Mouse (Mus musculus) limb, embryonic 15.5 days (tissue): ENCODE measurements around the gene Zim1. TPM values are rescaled to one million over a fixed set of nuclear protein-coding genes. Genes with fewer than 3 reads are reported as not detected.

Source experiments
- ATAC-seq: fragments of 200-750 bp; cut with Nextera tagmentation; 2 replicates; pipeline ENCODE4 v1.8.0; 2017; ENCODE audit warnings: low read depth, moderate TSS enrichment; ENCODE audit not compliant: insufficient number of reproducible peaks, low FRiP score, low TSS enrichment
- H3K27ac ChIP-seq: fragments of 300-500 bp; sonication (generic); 2 replicates; pipeline ENCODE4 v1.5.1; 2015; ENCODE audit warnings: moderate library complexity, mild to moderate bottlenecking, inconsistent platforms
- H3K27me3 ChIP-seq: fragments of 300-500 bp; sonication (generic); 2 replicates; pipeline ENCODE4 v1.6.1; 2015; ENCODE audit warnings: inconsistent platforms
- H3K36me3 ChIP-seq: fragments of 300-500 bp; sonication (generic); 2 replicates; pipeline ENCODE4 v1.6.1; 2015; ENCODE audit warnings: inconsistent platforms
- H3K4me1 ChIP-seq: fragments of 300-500 bp; sonication (generic); 2 replicates; pipeline ENCODE4 v1.6.1; 2015; ENCODE audit warnings: inconsistent platforms
- H3K4me2 ChIP-seq: fragments of 300-500 bp; sonication (generic); 2 replicates; pipeline ENCODE4 v1.6.1; 2015; ENCODE audit warnings: mild to moderate bottlenecking, inconsistent platforms
- H3K4me3 ChIP-seq: fragments of 300-500 bp; sonication (generic); 2 replicates; pipeline ENCODE4 v1.5.1; 2015; ENCODE audit warnings: mild to moderate bottlenecking, inconsistent platforms
- H3K9ac ChIP-seq: fragments of 300-500 bp; sonication (generic); 2 replicates; pipeline ENCODE4 v1.6.1; 2015; ENCODE audit warnings: inconsistent platforms
- H3K9me3 ChIP-seq: fragments of 300-500 bp; sonication (generic); 2 replicates; pipeline ENCODE4 v1.6.1; 2016; ENCODE audit warnings: inconsistent platforms
- WGBS: fragments of 180-500 bp; shearing (Covaris S2); methylation state at CpG from one replicate; pipeline ENCODE4 v1.1.7; 2015; 5-methylcytosine and 5-hydroxymethylcytosine counted together
- polyA plus RNA-seq: library from polyadenylated mRNA; unstranded; fragments of >200 nt; fragmentation: Nextera tagmentation; extraction: Ambion mirVana; gene quantifications from 2 replicates; pipeline ENCODE4 v1.2.1, GENCODE M21; 2015

The Zim1 gene
- 8.6 and 13.6 TPM in 2 replicates for polyA plus RNA-seq

- peak within 1 kb of the TSS; percentile 48 for H3K9ac ChIP-seq
- H3K27me3 ChIP-seq = no peaks in the 10 kb centered on the region
- WGBS = 9% methylated on average over 32 of the region's 32 CpGs
- no peak within 1 kb of the TSS for H3K27ac ChIP-seq
- H3K4me3 ChIP-seq = peak within 1 kb of the TSS; percentile 57
- ATAC-seq = peak; percentile 99
- H3K36me3 ChIP-seq = no peaks in the 10 kb centered on the region
- peaks cover 5% of the 10 kb centered on the region; the same call in 1 of the 2 replicates for H3K4me1 ChIP-seq
- peak within 1 kb of the TSS; percentile 79 for H3K4me2 ChIP-seq
- no peaks in the 10 kb centered on the region for H3K9me3 ChIP-seq
Observed at GRCm38 (mm10) chr7:6696241-6697045, at the start of gene Zim1. Gene Zim1 (minus strand): TSS chr7:6696450.

DNA sequence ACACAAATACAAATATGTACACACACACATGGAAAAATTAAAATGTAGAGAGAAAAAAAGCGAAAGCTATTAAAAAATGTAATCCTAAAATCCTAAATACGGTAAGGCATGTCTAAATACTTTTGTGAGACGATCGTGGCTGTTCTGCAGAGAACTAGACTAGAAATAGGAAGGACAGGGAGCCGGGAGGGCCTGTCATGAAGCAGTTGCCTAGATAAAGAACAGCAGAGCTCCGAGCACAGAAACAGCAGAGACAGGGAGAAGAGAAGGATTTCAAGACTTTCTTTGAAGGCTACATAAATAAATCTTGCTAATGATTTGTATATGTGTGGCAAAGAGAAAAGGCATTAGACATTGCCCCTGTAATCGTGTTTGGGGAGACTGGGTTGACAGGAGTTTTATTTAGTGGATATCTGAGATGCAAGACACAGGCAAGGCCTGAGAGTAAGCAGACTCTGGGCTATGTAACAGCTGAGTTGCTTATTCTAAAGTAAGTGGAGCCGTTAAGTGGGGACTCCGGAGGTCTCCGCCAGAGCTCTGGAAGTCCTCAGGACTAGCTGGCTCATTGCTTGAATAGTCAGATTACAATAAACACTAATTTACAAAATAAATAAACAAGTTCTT, 48.1 kb upstream of the Zim1 start:
- Histone ChIP-seq H3K4me1 (peaks cover 7% of the 10 kb centered on the region; the same call in 1 of the 2 replicates), H3K9ac (no peak overlapping the region), H3K4me3 (no peak overlapping the region), H3K36me3 (no peaks in the 10 kb centered on the region), H3K4me2 (no peak overlapping the region), H3K27ac (no peak overlapping the region), H3K27me3 (no peaks in the 10 kb centered on the region), H3K9me3 (no peaks in the 10 kb centered on the region)
- ATAC-seq = no peak
- WGBS = 42% methylated on average over 10 of the region's 10 CpGs

- no peaks in the 10 kb centered on the region; the same call in 1 of the 2 replicates for H3K9me3 ChIP-seq
- ATAC-seq = no peak
- H3K4me2 ChIP-seq = no peak overlapping the region
- no peak overlapping the region for H3K4me3 ChIP-seq
- no peaks in the 10 kb centered on the region for H3K27me3 ChIP-seq
- WGBS = 27% methylated on average over 1 of the region's 1 CpGs
- H3K36me3 ChIP-seq = no peaks in the 10 kb centered on the region
- peaks cover 3% of the 10 kb centered on the region; the same call in 1 of the 2 replicates for H3K4me1 ChIP-seq
- peak overlapping the region; percentile 54; the same call in 1 of the 2 replicates for H3K27ac ChIP-seq
- H3K9ac ChIP-seq = no peak overlapping the region
Observed at GRCm38 (mm10) chr7:6736060-6736459, 39.8 kb upstream of the Zim1 start.

GRCm38 (mm10) chr7:6731930-6732329, 35.7 kb upstream of the Zim1 start:
- WGBS = 51% methylated on average over 4 of the region's 4 CpGs
- H3K27me3 ChIP-seq = no peaks in the 10 kb centered on the region
- peak overlapping the region; percentile 43 for H3K4me2 ChIP-seq
- H3K9me3 ChIP-seq = peaks cover 18% of the 10 kb centered on the region
- peaks cover 7% of the 10 kb centered on the region; the same call in 1 of the 2 replicates for H3K4me1 ChIP-seq
- H3K4me3 ChIP-seq = peak overlapping the region; percentile 61
- no peak overlapping the region for H3K9ac ChIP-seq
- no peak for ATAC-seq
- H3K27ac ChIP-seq = peak overlapping the region; percentile 55
- H3K36me3 ChIP-seq = peaks cover 4% of the 10 kb centered on the region; the same call in 1 of the 2 replicates

DNA sequence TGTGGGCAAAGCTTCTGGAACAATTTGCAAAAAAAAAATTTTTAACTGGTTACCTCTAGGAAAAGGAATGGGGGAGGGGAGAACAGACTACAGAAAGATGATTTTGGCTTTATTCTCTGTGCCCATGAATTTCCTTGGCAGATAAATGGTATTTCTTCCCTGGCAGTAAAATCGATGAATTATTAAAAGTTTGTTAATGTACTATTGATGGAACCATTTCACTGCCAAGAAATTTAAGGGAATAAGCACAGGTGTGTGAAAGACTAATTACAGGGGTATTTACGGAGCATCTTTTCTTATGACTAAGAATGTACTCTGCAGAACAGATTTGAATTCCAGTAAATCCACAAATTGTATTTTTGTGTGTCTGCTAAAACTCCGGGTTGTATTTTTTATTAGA, 35.1 kb upstream of the Zim1 start:
- 39% methylated on average over 3 of the region's 3 CpGs for WGBS
- H3K4me1 ChIP-seq = peaks cover 7% of the 10 kb centered on the region; the same call in 1 of the 2 replicates

GRCm38 (mm10) chr7:6730801-6731200, 34.6 kb upstream of the Zim1 start:
- Histone ChIP-seq H3K9ac (peak overlapping the region; percentile 23), H3K4me3 (peak overlapping the region; percentile 61), H3K4me2 (peak overlapping the region; percentile 43), H3K4me1 (peaks cover 7% of the 10 kb centered on the region; the same call in 1 of the 2 replicates), H3K9me3 (peaks cover 18% of the 10 kb centered on the region), H3K27me3 (no peaks in the 10 kb centered on the region), H3K36me3 (peaks cover 11% of the 10 kb centered on the region), H3K27ac (peak overlapping the region; percentile 82)
- ATAC-seq = no peak
- 48% methylated on average over 15 of the region's 15 CpGs for WGBS

More for the DNA sequence above, 35.1 kb upstream of the Zim1 start:
- H3K27ac ChIP-seq = no peak overlapping the region
- peak overlapping the region; percentile 43; the same call in 1 of the 2 replicates for H3K4me2 ChIP-seq
- peaks cover 6% of the 10 kb centered on the region for H3K36me3 ChIP-seq
- peak overlapping the region; percentile 61 for H3K4me3 ChIP-seq
- no peak overlapping the region for H3K9ac ChIP-seq
- ATAC-seq = no peak
- peaks cover 18% of the 10 kb centered on the region for H3K9me3 ChIP-seq
- no peaks in the 10 kb centered on the region for H3K27me3 ChIP-seq

- peak within 1 kb of the TSS; percentile 61 for H3K4me3 ChIP-seq
- H3K27ac ChIP-seq = peak within 1 kb of the TSS; percentile 89
- WGBS = 58% methylated on average over 24 of the region's 24 CpGs
- ATAC-seq = peak; percentile 70
- H3K9me3 ChIP-seq = peaks cover 18% of the 10 kb centered on the region
- H3K4me1 ChIP-seq = peaks cover 7% of the 10 kb centered on the region; the same call in 1 of the 2 replicates
- peak within 1 kb of the TSS; percentile 43 for H3K4me2 ChIP-seq
- peak within 1 kb of the TSS; percentile 50 for H3K9ac ChIP-seq
- peaks cover 12% of the 10 kb centered on the region for H3K36me3 ChIP-seq
- H3K27me3 ChIP-seq = no peaks in the 10 kb centered on the region
Observed at GRCm38 (mm10) chr7:6730241-6730640, 34.0 kb upstream of the Zim1 start, which contains the start of the genes Peg3 and Usp29. Gene Peg3 (minus strand): TSS chr7:6730431. Gene Usp29 (plus strand): TSS chr7:6730578.

- H3K27ac ChIP-seq = peak overlapping the region; percentile 89
- peaks cover 22% of the 10 kb centered on the region for H3K36me3 ChIP-seq
- peaks cover 18% of the 10 kb centered on the region for H3K9me3 ChIP-seq
- H3K27me3 ChIP-seq = no peaks in the 10 kb centered on the region
- peak overlapping the region; percentile 43 for H3K4me2 ChIP-seq
- 48% methylated on average over 37 of the region's 37 CpGs for WGBS
- peak overlapping the region; percentile 61 for H3K4me3 ChIP-seq
- ATAC-seq = peak; percentile 70
- H3K4me1 ChIP-seq = 0 out of 2 replicates have a peak, but pooled peaks cover 7% of the 10 kb centered on the region
- H3K9ac ChIP-seq = peak overlapping the region; percentile 50
Observed at GRCm38 (mm10) chr7:6729061-6729817, 33.0 kb upstream of the Zim1 start.

- peaks cover 28% of the 10 kb centered on the region for H3K36me3 ChIP-seq
- peak overlapping the region; percentile 41 for H3K4me2 ChIP-seq
- 0 out of 2 replicates have a peak, but pooled peaks cover 7% of the 10 kb centered on the region for H3K4me1 ChIP-seq
- H3K9ac ChIP-seq = 0 out of 2 replicates have a peak overlapping the region, but pooled peaks have one; percentile 33
- peak; percentile 88 for ATAC-seq
- 49% methylated on average over 19 of the region's 19 CpGs for WGBS
- H3K9me3 ChIP-seq = peaks cover 18% of the 10 kb centered on the region
- peak overlapping the region; percentile 88 for H3K27ac ChIP-seq
- peak overlapping the region; percentile 61 for H3K4me3 ChIP-seq
- H3K27me3 ChIP-seq = no peaks in the 10 kb centered on the region
Observed at GRCm38 (mm10) chr7:6728263-6728931, 32.1 kb upstream of the Zim1 start.

DNA sequence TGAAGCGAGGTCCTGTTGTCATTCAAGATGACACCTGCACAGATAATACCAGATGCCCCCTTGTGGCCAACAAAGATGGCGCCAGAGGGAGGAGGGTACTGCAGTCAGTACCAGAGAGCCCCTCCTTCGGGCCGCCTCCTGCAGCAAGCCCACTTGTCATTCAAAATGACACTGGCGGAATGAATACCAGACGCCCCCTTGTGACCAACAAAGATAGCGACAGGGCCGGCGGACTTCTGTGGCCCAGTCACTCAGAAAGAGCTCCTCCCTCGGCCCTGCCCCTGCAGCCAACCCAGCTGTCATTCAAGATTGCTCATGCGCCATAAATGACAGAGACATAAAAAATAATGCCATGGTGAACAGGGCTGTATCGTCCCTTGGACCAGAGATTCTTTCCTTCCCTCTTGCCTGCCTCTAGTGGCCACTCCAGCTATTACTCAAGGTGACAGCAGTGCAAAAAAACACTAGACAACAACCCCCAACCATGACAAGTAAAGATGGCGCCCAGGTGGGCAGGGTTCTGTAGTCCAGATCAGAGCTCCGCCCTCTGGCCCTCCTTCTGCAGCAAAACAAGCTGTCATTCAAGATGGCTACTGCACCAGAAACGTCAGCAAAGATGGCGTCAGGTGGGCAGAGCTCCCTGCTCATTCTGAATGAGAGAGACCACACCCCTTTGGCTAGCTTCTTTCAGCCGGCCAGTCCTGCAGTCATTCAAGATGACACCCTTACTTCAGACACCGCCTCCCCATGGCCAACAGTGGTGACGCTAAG, 31.3 kb upstream of the Zim1 start:
- peaks cover 18% of the 10 kb centered on the region for H3K9me3 ChIP-seq
- peaks cover 35% of the 10 kb centered on the region for H3K36me3 ChIP-seq
- no peak overlapping the region for H3K9ac ChIP-seq
- 0 out of 2 replicates have a peak, but pooled peaks cover 7% of the 10 kb centered on the region for H3K4me1 ChIP-seq
- peak; percentile 13 for ATAC-seq
- peak overlapping the region; percentile 41 for H3K4me2 ChIP-seq
- H3K27ac ChIP-seq = peak overlapping the region; percentile 82
- H3K4me3 ChIP-seq = peak overlapping the region; percentile 61
- no peaks in the 10 kb centered on the region for H3K27me3 ChIP-seq
- 62% methylated on average over 19 of the region's 19 CpGs for WGBS
